Mouse (Mus musculus) left cerebral cortex, postnatal 25 days (tissue): ENCODE data around the gene Zbtb49. TPM values are rescaled to one million over a fixed set of nuclear protein-coding genes. Genes with fewer than 3 reads are reported as not detected.
A peak's percentile ranks its signal among the peaks of the same experiment; 100 is the strongest.

Experiments used
- DNase-seq, 2 experiments: peaks; one replicate each; pipeline ENCODE4 v3.0.0; 2022; ENCODE audit warnings: low spot score in 2 of 2, mixed read lengths in 1 of 2
- intact Hi-C: fragments of 180-260 bp; cut with DNase I; formaldehyde crosslinking; loops from one replicate; pipeline ENCODE4 v1.15.1; 2025
- total RNA-seq, 2 experiments: library from RNA; stranded (reverse); gene quantifications; 2 replicates each; pipeline ENCODE4 v1.2.3; 2021

The Zbtb49 gene
- 10 to 100 TPM; 16.0 to 22.7 TPM for total RNA-seq

DNA sequence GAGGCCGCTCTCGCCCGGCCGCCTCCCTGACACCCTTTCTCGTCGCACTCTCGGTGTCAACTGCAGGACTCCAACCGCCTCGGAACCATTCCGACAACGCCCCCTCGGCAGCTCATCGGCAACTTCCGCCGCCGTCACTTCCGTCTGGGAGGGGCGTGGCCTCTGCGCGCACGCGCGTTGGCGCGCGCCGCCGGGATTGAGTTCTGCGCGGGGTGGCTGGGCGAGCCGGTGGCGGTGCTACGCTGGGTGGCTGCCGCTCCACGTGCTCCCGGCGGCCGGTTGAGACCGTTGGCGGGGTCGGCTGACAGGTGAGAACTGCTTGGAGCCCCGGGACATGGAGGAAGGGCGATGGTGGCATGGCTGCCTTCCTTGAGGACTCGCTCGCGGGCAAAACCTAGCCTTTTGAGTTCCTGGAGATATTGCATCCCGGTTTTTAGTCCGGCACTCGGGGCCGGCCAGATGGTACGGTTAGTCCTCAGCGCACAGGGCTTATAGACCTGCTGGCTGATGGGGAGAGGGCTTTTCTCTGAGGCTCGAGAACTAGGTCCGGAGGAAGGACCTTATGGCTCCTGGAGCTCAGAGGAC is at the start of gene Zbtb49, which contains the start of gene Lyar:
Zbtb49 (minus strand) TSS at position 130 of the 585 bp plus-strand sequence.
Lyar (plus strand) TSS at position 143 of the 585 bp plus-strand sequence.
- DNase-seq: peak; percentile 95
- intact Hi-C loops: no loop called here

DNA sequence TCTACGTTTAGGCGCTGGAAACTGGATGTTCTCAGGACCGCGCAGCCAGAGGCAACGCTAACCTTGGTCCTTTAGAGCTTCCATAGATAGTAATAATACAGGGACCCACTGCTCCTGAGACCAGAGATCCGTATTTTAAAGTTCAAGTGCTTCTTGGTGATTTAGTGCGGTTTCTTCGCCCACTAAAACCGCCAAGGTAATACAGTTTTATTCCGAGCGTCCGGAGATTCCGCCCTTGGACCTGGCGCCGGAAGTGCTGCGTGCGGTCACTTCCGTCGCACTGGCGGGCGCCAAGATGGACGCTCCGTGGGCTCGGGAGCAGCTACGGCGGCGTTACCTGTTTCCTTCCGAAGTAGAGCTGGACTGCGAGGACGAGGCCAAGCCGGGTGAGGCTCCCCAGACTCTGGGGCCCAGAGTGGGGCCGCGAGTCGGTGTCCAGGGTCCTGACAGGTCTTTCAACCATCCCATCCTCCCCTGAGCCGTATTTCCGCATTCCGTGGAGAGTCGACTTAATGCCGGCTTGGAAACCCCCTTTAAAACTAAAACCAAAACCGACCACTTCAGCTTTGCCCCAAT is 39.9 kb upstream of the Zbtb49 start, which contains the start of gene Tmem128:
Tmem128 (plus strand) TSS at position 79 of the 576 bp plus-strand sequence.
- peak; percentile 70 to 83 for DNase-seq

GRCm38 (mm10) chr5:38259455-38260106 is 39.3 kb upstream of the Zbtb49 start:
- no peak for DNase-seq
- intact Hi-C loops: no loop called here

More for the DNA sequence above, 39.9 kb upstream of the Zbtb49 start, which contains the start of gene Tmem128:
- intact Hi-C loops: no loop called here

DNA sequence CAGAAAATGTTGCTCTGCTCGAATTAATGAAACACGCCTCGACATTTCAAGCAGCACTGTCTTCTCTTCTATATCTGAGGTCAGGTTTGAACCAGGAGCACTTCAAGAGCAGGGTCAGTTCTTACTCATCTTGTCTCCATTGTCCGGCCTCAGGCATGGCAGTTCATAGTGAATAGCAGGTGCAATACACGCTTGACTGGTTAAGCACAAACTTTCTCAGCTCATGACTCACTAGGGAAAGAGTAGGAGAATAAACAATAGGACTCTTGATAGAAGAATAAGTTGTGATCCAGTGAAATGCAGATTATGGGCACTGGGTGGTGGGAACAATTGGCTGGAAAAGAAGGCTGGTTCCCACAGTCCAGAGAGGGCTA is 38.5 kb upstream of the Zbtb49 start:
- DNase-seq: no peak

GRCm38 (mm10) chr5:38258034-38258772 is 37.9 kb upstream of the Zbtb49 start:
- peak in 1 of 2 experiments; percentile 63 for DNase-seq
- intact Hi-C loops: no loop called here

More for the DNA sequence above, 38.5 kb upstream of the Zbtb49 start:
- intact Hi-C loops: no loop called here

GRCm38 (mm10) chr5:38256551-38256950 is 36.3 kb upstream of the Zbtb49 start:
- intact Hi-C loops: no loop called here
- no peak for DNase-seq

GRCm38 (mm10) chr5:38255644-38256043 is 35.4 kb upstream of the Zbtb49 start:
- intact Hi-C loops: no loop called here

DNA sequence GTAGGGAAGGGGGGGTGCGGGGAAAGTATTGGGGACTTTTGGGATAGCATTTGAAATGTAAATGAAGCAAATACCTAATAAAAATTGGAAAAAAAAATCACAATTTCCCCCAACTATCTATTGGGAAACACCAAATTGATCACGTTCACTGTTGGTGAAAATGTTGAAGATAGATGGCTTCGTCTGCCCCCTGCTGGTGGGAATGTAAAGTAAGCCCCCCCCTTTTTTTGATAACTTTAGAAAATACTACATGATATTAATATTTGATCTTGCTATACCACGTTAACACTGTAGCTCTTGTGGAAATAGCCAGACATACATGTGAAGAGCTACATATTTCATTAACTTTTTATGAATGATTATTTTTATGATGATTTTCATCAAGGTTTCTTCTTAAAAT is 34.9 kb upstream of the Zbtb49 start:
- no peak for DNase-seq
- intact Hi-C loops: no loop called here

More at GRCm38 (mm10) chr5:38255644-38256043, 35.4 kb upstream of the Zbtb49 start:
- DNase-seq: no peak

- intact Hi-C loops: no loop called here
- DNase-seq: no peak
Measured at GRCm38 (mm10) chr5:38241966-38242365, 21.7 kb upstream of the Zbtb49 start.

GRCm38 (mm10) chr5:38241473-38241834 is 21.2 kb upstream of the Zbtb49 start:
- no peak for DNase-seq

GRCm38 (mm10) chr5:38240727-38241472 is 20.6 kb upstream of the Zbtb49 start:
- no peak for DNase-seq
- intact Hi-C loops: no loop called here

More at GRCm38 (mm10) chr5:38241473-38241834, 21.2 kb upstream of the Zbtb49 start:
- intact Hi-C loops: no loop called here

DNA sequence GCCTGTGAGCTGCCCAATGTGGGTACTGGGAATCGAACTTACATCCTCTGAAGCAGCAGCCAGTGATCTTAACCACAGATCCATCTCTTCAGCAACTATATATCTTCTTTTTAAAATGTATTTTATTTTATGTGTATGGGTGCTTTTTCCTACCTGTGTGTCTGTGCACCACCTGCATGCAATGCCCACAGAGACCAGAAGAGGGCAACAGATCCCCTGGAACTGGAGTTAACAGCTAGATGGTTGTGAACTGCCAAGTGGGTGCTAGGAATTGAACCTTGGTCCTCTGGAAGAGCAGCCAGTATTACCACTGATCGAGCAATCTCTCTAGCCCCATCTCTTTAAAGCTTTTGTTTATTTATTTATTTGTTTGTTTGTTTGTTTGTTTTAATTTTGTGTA is 16.4 kb upstream of the Zbtb49 start:
- DNase-seq: no peak
- intact Hi-C loops: no loop called here

- intact Hi-C loops: no loop called here
- peak in 1 of 2 experiments; percentile 24 for DNase-seq
Measured at GRCm38 (mm10) chr5:38235422-38235821, 15.2 kb upstream of the Zbtb49 start.

- DNase-seq: peak in 1 of 2 experiments; percentile 64
- intact Hi-C loops: no loop called here
Measured at GRCm38 (mm10) chr5:38219771-38220307, 418 bp downstream of the Zbtb49 start.

GRCm38 (mm10) chr5:38213009-38213408 is 7.2 kb downstream of the Zbtb49 start:
- DNase-seq: no peak
- intact Hi-C loops: no loop called here

- no peak for DNase-seq
- intact Hi-C loops: no loop called here
Measured at GRCm38 (mm10) chr5:38211691-38212090, 8.6 kb downstream of the Zbtb49 start.

GRCm38 (mm10) chr5:38208985-38209384 is 11.3 kb downstream of the Zbtb49 start:
- DNase-seq: no peak
- intact Hi-C loops: no loop called here

DNA sequence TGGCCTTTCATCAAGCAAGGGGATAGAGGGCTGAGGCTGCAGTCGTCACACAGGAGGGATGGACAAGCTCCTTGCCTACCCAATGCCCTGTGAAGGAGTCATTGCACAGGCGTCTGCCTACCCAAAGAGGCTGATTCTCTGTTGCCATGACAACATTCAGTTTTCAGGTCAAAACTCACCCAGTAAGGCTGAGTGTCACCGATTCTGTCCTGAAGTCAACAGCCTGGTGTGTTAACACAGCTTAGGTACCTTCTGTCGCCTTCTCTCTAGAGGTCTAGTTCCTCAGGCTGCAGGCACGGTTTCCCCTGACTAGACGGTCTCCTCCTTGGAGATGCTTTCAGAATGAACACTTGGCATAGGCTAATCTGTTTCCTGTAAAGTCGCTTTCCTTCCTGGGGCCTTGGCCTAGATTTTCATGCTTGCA is 14.9 kb downstream of the Zbtb49 start:
- DNase-seq: peak in 1 of 2 experiments; percentile 62
- intact Hi-C loops: no loop called here

- DNase-seq: no peak
- intact Hi-C loops: loop anchor here (10.0 kb wide), 1 partner anchor 905 kb away; no protein-coding TSS in a partner anchor
Measured at GRCm38 (mm10) chr5:38199686-38200085, 20.6 kb downstream of the Zbtb49 start.
